Mouse (Mus musculus) kidney, postnatal 36 days (tissue): ENCODE measurements at regions not wholly inside any gene's neighbourhood (a gene's known extent, or its start where the extent isn't known, plus 50 kb on each side); places are given as distances from the start of the nearest gene placed in this dataset.

Experiments
- DNase-seq, 2 experiments: peaks; one replicate each; pipeline ENCODE4 v3.0.0; 2021 to 2022; ENCODE audit warnings: mixed read lengths in 2 of 2

GRCm38 (mm10) chr8:115426543-115426942 is 281.1 kb downstream of the Maf start:
- DNase-seq, result no peak

- no peak for DNase-seq
Observed at GRCm38 (mm10) chr8:115425360-115425759, 282.2 kb downstream of the Maf start.

DNA sequence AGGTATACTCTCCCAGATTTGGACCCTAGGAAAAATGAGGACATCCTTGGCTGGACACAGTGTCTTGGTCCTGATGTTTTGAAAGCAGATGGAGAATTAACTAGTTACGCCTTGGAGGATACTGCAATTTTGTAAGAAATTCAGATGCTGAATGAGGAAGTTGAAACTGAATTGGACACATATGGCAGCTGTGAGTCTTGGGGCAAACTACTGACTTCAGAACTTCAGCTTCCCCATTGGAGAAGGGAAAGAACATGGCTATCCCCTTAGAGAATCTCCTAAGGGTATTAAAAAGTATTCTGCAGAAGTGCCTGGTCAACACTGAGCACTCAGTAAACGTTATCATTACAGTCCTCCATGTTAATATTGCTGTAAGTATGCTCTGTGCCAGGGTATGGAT is 283.9 kb downstream of the Maf start:
- no peak for DNase-seq

DNA sequence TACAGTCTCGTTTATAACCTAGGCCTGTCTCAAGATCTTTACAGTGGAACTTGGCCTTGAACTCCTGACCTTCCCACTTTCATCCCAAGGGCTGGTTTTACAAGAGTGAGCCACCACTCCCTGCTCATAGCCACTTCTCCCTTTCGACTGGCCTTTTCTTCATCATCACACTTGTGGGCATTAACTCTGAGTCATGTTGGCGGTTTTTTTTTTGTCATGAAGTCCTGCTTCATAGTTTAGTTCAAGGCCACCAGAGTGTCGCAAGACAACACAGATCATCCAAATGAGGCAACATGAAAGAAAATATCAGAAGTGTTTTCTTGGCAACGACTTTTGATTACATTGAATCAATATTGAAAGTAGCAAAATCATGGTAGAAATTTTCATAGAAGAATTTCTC is 284.5 kb downstream of the Maf start:
- no peak for DNase-seq

DNA sequence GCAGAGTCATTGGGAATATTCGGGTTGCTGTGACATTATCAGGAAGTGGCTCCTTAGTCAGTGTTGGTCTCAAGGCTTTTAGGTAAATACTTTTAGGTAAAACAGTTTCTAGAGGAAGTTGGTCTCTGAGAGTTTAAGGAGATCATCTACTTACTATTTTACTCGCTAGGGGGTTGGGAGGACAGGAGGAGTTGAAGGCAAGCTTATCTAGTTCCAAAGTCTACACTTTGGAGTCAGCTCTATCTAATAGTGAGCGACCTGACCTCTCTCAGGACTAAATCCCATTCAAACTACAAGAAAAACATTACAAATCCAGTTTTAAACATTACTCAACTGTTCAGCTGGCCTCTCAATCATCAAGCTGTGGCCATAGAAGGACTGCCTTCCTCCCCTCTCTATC is 287.1 kb downstream of the Maf start:
- no peak for DNase-seq

- DNase-seq, result no peak
Observed at GRCm38 (mm10) chr8:115420131-115420530, 287.5 kb downstream of the Maf start.

DNA sequence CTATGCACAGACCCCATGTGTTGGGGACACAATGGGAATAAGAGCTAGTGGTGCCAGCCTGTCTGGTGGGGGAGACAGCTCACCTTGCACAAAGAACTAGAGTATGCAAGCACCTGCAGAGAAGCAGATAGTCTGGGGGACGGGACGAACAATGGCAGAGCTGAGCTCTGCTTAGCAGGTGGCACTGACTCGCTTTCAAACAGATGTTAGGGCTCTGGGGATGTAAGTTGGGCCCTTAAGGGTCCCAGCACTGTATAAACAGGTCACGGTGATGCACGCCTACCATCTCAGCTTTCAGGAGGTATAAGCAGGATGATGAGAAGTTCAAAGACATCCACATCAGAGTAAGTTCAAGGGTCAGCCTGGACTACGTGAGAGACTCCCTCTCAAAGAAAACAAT is 289.5 kb downstream of the Maf start:
- DNase-seq, result no peak

DNA sequence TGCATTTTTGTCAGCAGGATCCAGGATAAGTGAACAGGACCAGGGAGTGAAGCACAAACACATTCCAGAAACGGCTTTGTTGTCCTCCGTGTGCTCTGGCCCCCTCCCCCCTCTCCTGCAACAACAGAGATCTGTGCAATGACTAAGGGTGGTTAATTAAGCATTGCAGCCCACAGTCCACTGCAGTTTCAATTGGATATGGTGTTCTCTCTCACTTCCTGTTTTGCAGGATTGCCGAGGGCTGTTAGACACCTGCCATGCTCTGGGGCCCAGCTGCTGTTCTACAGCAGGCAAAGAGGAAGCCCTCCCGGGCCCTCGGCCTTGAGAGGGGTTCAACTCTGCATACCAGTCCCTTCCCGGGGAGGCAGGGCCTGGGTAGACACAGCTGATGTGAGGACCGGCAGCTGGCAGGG is 293.5 kb downstream of the Maf start:
- DNase-seq, result peak; percentile 9 to 18

GRCm38 (mm10) chr8:115411756-115412155 is 295.8 kb downstream of the Maf start:
- no peak for DNase-seq

DNA sequence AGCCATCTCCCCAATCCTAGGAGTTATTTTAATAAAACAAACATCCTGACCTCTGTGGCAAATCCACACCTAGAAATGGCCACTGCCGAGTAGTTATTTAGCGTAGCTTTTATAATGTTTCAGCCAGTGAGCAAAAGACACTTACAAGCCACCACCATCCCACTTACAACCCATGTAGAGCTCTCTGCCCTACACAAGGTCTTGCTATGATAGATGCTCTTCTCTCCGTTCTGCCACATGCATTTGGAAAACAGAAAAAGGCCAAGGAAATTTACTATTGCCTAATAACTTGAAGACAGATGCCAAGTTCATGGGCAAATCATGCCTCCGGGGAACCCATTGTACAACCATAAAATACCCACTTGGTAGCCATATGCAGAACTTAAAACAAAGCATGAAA is 296.5 kb downstream of the Maf start:
- no peak for DNase-seq

GRCm38 (mm10) chr8:115410191-115410590 is 297.4 kb downstream of the Maf start:
- DNase-seq, result no peak

GRCm38 (mm10) chr8:115407535-115407934 is 300.1 kb downstream of the Maf start:
- DNase-seq, result no peak

GRCm38 (mm10) chr8:115403601-115404000 is 304.0 kb downstream of the Maf start:
- no peak for DNase-seq

DNA sequence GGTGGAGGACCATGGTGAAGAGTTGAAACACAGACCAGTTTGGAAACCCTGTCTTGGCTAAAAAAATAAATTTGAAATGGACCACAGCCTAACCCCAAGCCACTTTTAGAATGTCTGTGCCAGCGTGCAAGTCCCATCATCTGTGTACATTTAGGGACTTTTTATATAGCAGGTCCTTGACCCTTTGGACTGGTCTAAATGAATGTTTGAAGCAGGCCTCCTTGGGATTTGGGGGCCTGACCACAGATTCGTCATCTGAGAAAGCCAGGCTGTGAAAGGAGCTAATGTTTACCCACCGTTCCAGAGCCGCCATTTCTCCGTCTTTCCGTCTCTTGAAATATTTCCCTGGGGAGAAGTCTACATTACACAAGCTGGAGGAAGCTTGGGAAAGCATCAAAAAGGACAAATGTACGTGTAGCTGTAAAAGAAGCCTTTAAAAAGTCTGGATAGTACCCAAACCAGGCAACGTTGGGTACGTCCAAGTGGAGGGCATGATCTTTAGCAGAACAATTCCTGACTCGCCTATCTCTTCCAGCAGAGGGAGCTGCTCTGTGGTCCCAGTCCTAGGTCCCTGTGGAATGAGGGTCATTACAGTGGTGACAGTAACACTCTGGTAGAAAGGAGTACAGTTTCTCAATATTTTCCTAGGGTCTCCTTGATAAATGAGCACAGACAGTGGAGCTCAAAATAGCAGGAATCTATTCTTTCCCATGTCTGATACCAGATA is 305.0 kb downstream of the Maf start:
- DNase-seq, result peak; percentile 34 to 70
